Mouse (Mus musculus): Measurements from ENCODE around the gene Olfr1176.

Gene Olfr1176

GRCm38 (mm10) chr2:88336421-88336820 lies at the start of gene Olfr1176:
Gene Olfr1176, plus strand, starts transcription at chr2:88336721.
- DNase-seq (ENCODE audit: low spot score), result no peak

DNA sequence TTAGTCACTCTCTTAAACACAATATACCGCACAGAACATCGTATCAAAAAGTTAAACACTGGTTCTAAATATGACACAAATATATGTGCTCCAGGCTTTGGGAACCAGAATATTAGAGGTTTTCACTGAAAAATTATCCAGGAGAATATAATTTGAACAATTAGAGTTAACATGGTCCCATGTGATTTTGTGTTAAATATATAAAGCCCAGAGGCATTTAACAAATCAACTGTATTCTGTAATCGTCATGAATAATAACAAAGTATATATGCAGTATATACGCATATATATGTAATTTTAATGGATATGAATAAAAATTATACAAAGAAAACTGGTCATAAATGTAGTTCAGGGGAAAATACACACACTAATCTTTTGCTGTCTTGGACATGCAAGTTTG lies 21.5 kb upstream of the Olfr1176 start, which contains the start of gene Olfr1174-ps:
Olfr1174-ps (minus strand) TSS at position 101 of the 400 bp plus-strand sequence.
- no peak for DNase-seq (ENCODE audit: low spot score)

DNA sequence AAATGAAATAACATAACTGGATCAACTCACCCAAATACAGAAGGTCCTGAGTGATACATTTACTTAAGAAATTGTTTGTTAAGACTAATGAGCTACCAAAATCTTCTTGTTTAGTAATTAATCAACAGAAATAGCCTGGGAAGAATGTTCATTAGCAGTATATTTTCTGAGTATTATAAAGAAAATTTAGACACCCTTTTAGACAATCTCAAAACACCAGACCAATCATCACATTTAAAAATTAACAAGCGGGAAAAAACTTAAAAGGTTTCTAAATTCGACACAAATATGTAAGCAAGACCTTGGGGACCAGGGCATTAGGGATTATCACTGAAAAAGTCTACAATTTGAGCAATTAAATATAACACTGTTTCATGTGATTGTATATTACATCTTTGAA lies 9.4 kb upstream of the Olfr1176 start, which contains the start of gene Olfr1175-ps:
Olfr1175-ps (minus strand) TSS at position 101 of the 400 bp plus-strand sequence.
- DNase-seq (ENCODE audit: low spot score), result no peak

DNA sequence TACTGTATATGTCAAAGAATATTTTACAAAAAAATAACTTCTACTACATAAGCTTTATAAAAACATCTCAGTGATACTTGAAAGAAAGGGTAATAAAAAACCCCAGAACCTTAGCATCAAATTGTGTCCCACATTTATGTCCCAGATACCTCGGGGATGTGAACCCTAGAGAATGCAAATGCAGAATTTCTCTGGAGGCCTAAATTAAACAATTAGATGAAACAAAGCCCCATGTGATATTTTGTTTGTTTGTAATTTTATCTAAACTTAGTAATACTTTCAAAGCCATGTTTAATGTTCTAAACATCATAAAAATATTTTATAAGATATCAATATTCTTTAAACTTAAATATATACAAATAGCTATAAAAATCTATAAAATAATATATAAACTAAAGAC lies 9.9 kb downstream of the Olfr1176 start, which contains the start of gene Olfr1177-ps:
Olfr1177-ps (minus strand) TSS at position 101 of the 400 bp plus-strand sequence.
- DNase-seq (ENCODE audit: low spot score), result no peak

- no peak for DNase-seq (ENCODE audit: low spot score)
Observed at GRCm38 (mm10) chr2:88356304-88356703, 19.8 kb downstream of the Olfr1176 start.

DNA sequence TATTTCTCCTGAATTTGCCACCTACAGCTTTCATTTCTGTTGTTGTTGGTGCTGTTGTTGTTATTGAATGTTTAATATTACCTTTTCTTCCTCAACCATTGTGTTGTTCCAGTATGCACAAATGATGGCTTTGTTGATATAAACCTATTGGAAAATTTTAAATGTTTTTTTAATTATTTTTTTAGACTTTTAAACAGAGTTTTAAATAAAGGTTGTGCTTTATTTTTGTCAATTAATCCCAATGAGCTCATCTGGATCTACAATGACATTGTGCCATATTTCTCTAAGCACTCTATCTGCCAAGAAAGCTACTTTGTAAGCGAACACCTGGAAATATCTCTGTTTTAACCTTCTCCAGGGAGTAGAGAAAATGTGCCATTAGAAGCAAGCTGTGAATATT lies 50.2 kb downstream of the Olfr1176 start, which contains the start of gene Olfr1178:
Olfr1178 (plus strand) TSS at position 301 of the 400 bp plus-strand sequence.
- no peak for DNase-seq (ENCODE audit: low spot score)
